Mouse (Mus musculus) hindbrain, postnatal 0 days (tissue): ENCODE measurements around the gene Map7d2. TPM values are rescaled to one million over a fixed set of nuclear protein-coding genes. Genes with fewer than 3 reads are reported as not detected.
"Not testable (repeated sequence)": the region's sequence is repeated elsewhere in the genome, so short reads cannot be mapped to it uniquely, and the experiment has no call there.

Experiments
- ATAC-seq: fragments of 200-750 bp; cut with Nextera tagmentation; 2 replicates; pipeline ENCODE4 v1.8.0; 2017; ENCODE audit warnings: mild to moderate bottlenecking, moderate TSS enrichment, moderate library complexity
- DNase-seq: peaks from one replicate; pipeline ENCODE4 v3.0.0-alpha.2; 2015; ENCODE audit warnings: low spot score
- H3K27ac ChIP-seq: fragments of 300-500 bp; sonication (generic); 2 replicates; pipeline ENCODE4 v1.5.1; 2014; ENCODE audit warnings: mild to moderate bottlenecking
- H3K27me3 ChIP-seq: fragments of 300-500 bp; sonication (generic); 2 replicates; pipeline ENCODE4 v1.6.1; 2014; ENCODE audit warnings: low read length, mixed read lengths; ENCODE audit not compliant: insufficient read depth
- H3K36me3 ChIP-seq: fragments of 300-500 bp; sonication (generic); 2 replicates; pipeline ENCODE4 v1.6.1; 2014; ENCODE audit warnings: low read length, mixed read lengths; ENCODE audit not compliant: insufficient read depth
- H3K4me1 ChIP-seq: fragments of 300-500 bp; sonication (generic); 2 replicates; pipeline ENCODE4 v1.6.1; 2014; ENCODE audit warnings: antibody characterized with exemption, low read length, mixed read lengths; ENCODE audit not compliant: insufficient read depth
- H3K4me2 ChIP-seq: fragments of 300-500 bp; sonication (generic); 2 replicates; pipeline ENCODE4 v1.6.1; 2014; ENCODE audit warnings: low read depth, mild to moderate bottlenecking, low read length, moderate library complexity, mixed read lengths
- H3K4me3 ChIP-seq: fragments of 300-500 bp; sonication (generic); 2 replicates; pipeline ENCODE4 v1.5.1; 2014; ENCODE audit warnings: low read length
- H3K9ac ChIP-seq: fragments of 300-500 bp; sonication (generic); replicated peaks from 2 replicates; pipeline ENCODE4 v1.6.1; 2014; ENCODE audit warnings: mild to moderate bottlenecking, low read length, moderate library complexity, mixed read lengths
- H3K9me3 ChIP-seq: fragments of 300-500 bp; sonication (generic); 2 replicates; pipeline ENCODE4 v1.6.1; 2016; ENCODE audit warnings: low read length, mixed read lengths
- CTCF ChIP-seq: IDR thresholded peaks from 2 replicates; pipeline ENCODE4 v1.5.1; 2016; ENCODE audit warnings: antibody characterized with exemption, control low read depth, low read depth
- WGBS: fragments of 180-500 bp; shearing (Covaris S2); extraction: QIAGEN DNeasy Blood & Tissue Kit; methylation state at CpG from one replicate; pipeline ENCODE4 v1.1.7; 2014; 5-methylcytosine and 5-hydroxymethylcytosine counted together
- polyA plus RNA-seq: library from polyadenylated mRNA; unstranded; fragments of >200 nt; fragmentation: Nextera tagmentation; extraction: Ambion mirVana; gene quantifications from 2 replicates; pipeline ENCODE4 v1.2.1, GENCODE M21; 2015
- total RNA-seq: library from RNA; depleted of rRNA; stranded (reverse); fragments of >200 nt; gene quantifications from 2 replicates; pipeline ENCODE4 v1.2.3, GENCODE M21; 2014

The Map7d2 gene
- total and polyA plus RNA-seq, 2 experiments from 2014 or later: 27.7 to 72.4 TPM

DNA sequence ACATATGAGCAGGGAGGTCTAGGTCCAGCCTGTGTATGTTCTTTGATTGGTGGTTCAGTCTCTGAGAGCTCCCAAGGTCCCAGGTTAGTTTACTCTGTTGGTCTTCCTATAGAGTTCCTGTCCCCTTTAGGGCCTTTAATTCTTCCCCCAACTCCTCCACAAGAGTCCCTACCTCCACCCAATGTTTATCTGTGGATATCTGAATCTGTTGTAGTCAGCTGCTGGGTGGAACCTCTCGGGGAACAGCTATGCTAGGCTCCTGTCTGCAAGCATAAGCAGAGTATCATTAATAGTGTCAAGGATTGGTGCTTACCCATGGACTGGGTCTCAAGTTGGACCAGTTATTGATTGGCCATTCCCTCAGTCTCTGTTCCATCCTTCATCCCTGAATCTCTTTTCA lies 60.4 kb downstream of the Map7d2 start:
- Histone ChIP-seq H3K36me3 (no peaks in the 10 kb centered on the region), H3K4me2 (no peak overlapping the region), H3K4me3 (no peak overlapping the region), H3K27ac (no peak overlapping the region), H3K9ac (no peak overlapping the region), H3K4me1 (no peaks in the 10 kb centered on the region), H3K27me3 (no peaks in the 10 kb centered on the region), H3K9me3 (no peaks in the 10 kb centered on the region)
- WGBS: 91% methylated on average over 1 of the region's 1 CpGs
- ATAC-seq (no peak), DNase-seq (no peak)
- TF ChIP-seq CTCF: no peak

DNA sequence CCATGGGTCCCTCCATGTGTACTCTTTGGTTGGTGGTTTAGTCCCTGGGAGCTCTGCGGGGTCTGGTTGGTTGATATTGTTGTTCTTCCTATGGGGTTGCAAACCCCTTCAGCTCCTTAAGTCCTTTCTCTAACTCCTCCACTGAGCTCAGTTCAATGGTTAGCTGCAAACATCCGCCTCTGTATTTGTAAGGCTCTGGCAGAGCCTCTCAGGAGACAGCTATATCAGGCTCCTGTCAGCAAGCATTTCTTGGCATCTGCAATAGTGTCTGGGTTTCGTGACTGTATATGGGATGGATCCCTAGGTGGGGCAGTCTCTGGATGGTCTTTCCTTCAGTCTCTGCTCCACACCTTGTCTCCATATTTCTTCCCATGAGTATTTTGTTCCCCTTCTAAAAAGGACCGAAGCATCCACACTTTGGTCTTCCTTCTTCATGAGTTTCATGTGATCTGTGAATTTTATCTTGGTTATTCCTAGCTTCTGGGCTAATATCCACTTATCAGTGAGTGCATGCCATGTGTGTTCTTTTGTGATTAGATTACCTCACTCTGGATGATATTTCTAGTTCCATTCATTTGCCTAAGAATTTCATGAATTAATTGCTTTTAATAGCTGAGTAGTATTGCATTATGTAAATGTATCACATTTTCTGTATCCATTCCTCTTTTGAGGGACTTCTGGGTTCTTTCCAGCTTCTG lies 64.0 kb downstream of the Map7d2 start:
- 79% methylated on average over 4 of the region's 4 CpGs for WGBS
- ATAC-seq: not testable (repeated sequence)

DNA sequence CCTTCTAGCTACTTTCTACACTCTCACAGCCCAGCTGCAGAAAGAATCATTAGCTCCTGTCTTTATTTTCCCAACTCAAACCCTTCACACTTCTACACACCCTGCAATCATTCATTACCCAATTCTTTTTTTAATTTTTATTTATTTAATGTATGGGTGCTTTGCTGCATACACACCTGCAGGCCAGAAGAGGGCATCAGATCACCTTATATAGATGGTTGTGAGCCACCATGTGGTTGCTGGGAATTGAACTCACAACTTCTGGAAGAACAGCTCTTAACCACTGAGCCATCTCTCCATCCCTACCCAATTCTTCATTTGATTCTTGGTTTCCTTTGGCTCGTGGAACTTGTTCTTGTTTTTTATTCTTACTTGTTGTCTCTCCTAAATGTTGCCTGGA lies 69.9 kb downstream of the Map7d2 start:
- Histone ChIP-seq H3K36me3 (no peaks in the 10 kb centered on the region), H3K9ac (no peak overlapping the region), H3K4me1 (no peaks in the 10 kb centered on the region), H3K4me2 (no peak overlapping the region), H3K9me3 (no peaks in the 10 kb centered on the region), H3K27ac (no peak overlapping the region), H3K4me3 (no peak overlapping the region), H3K27me3 (no peaks in the 10 kb centered on the region)
- DNase-seq (no peak), ATAC-seq (no peak)
- WGBS: 83% methylated on average over 1 of the region's 1 CpGs
- no peak for TF ChIP-seq CTCF

More for the DNA sequence above, 64.0 kb downstream of the Map7d2 start:
- not testable (repeated sequence) for H3K27me3 ChIP-seq, H3K27ac ChIP-seq, H3K4me3 ChIP-seq, H3K4me2 ChIP-seq, DNase-seq, H3K36me3 ChIP-seq, H3K4me1 ChIP-seq, H3K9me3 ChIP-seq, H3K9ac ChIP-seq

DNA sequence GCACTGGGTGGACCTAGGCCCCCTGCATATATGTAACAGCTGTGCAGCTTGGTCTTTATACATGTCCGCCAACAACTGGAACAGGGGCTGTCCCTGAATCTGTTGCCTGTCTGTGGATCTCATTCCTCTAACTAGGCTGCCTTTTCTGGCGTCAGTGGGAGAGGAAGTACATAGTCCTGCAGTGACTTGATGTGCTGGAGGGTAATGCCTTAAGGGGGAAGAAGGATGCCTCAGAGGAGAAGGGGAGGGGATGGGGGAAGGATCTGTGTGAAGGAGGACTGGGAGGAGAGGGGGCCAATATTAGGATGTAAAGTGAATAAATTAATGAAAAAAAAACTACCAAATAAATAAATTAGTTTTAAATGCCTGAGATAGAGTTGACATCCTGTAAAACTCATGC lies 88.8 kb downstream of the Map7d2 start:
- Histone ChIP-seq H3K4me1 (no peaks in the 10 kb centered on the region), H3K4me2 (no peak overlapping the region), H3K27ac (no peak overlapping the region), H3K27me3 (no peaks in the 10 kb centered on the region), H3K9me3 (no peaks in the 10 kb centered on the region), H3K9ac (no peak overlapping the region), H3K4me3 (no peak overlapping the region), H3K36me3 (no peaks in the 10 kb centered on the region)
- TF ChIP-seq CTCF: no peak
- 55% methylated on average over 2 of the region's 2 CpGs for WGBS
- ATAC-seq (no peak), DNase-seq (no peak)

DNA sequence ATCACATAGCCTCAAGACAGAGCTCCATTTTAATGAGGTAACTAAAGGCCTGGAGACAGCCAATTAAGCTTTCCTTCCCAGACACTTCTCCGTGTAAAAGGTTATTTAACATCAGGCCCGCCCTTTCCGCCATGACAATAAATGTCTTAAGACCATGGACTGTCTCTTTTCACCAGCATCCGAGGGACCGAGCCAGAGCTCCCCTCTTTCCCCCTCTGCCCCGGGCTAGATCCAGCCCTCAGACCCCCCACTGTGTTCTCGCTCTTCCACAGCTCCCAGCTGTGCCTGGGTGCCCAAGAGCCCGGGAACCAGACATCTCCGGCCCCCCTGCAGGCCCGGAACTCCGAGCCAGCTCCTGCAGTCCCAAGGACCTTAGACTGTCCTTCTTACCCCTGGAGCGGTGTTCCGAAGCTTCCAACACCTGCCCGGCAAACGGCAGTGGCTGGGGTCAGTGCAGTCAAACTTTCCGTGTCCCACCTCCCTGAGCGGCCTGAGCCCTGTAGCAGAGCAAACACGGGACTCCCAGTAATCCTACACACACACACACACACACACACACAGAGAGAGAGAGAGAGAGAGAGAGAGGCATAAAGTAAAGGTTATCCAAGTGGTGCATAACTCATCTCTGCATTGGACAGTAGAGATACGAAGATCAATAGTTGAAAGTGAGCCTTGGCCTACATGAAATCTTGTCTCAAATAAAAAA lies 94.1 kb downstream of the Map7d2 start:
- WGBS: 68% methylated on average over 19 of the region's 19 CpGs
- ATAC-seq (no peak), DNase-seq (no peak)
- Histone ChIP-seq H3K27me3 (no peaks in the 10 kb centered on the region), H3K27ac (no peak overlapping the region), H3K9me3 (no peaks in the 10 kb centered on the region), H3K4me2 (no peak overlapping the region), H3K36me3 (no peaks in the 10 kb centered on the region), H3K4me3 (no peak overlapping the region), H3K9ac (no peak overlapping the region), H3K4me1 (no peaks in the 10 kb centered on the region)
- TF ChIP-seq CTCF: no peak

DNA sequence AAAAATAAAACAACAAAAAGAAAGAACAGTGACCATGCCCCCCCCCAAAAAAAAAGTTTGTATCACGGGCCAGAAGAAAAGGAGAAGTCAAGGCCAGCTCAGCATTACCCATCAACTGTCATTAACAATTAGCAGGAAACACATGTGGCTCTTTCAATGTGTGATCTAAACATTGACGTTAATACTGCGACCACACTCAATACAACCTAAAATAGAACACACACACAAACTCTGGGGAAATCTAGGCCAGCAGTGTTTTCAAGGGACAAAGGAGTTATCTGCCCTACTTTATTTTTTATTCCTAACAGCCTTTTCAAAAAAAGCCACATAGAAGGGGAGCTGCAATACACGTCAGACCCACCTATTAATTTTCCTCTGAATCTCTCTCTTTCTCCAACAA lies 94.7 kb downstream of the Map7d2 start:
- Histone ChIP-seq H3K9me3 (no peaks in the 10 kb centered on the region), H3K9ac (no peak overlapping the region), H3K4me2 (no peak overlapping the region), H3K4me1 (no peaks in the 10 kb centered on the region), H3K27me3 (no peaks in the 10 kb centered on the region), H3K4me3 (no peak overlapping the region), H3K27ac (no peak overlapping the region), H3K36me3 (no peaks in the 10 kb centered on the region)
- 74% methylated on average over 4 of the region's 4 CpGs for WGBS
- no peak for TF ChIP-seq CTCF
- DNase-seq (no peak), ATAC-seq (no peak)
